Mouse (Mus musculus) macrophage (primary cell): ENCODE measurements at regions not wholly inside any gene's neighbourhood (a gene's known extent, or its start where the extent isn't known, plus 50 kb on each side); places are given as distances from the start of the nearest gene placed in this dataset.

Source experiments
- H3K27ac ChIP-seq: fragments of 350-480 bp; formaldehyde crosslinking; 2 replicates; pipeline ENCODE4 v1.9.0; 2021
- H3K36me3 ChIP-seq: fragments of 350-480 bp; formaldehyde crosslinking; 2 replicates; pipeline ENCODE4 v1.9.0; 2021; ENCODE audit errors: inconsistent target
- H3K4me3 ChIP-seq: fragments of 350-480 bp; formaldehyde crosslinking; 2 replicates; pipeline ENCODE4 v1.9.0; 2021; ENCODE audit errors: inconsistent target
- H3K79me2 ChIP-seq: fragments of 350-480 bp; formaldehyde crosslinking; 2 replicates; pipeline ENCODE4 v1.9.0; 2021; ENCODE audit errors: inconsistent target
- WGBS: methylation state at CpG from one replicate; pipeline ENCODE4 v1.1.7; 2026; ENCODE audit warnings: inconsistent platforms; ENCODE audit not compliant: missing documents; 5-methylcytosine and 5-hydroxymethylcytosine counted together

GRCm38 (mm10) chr7:83204013-83204365, 336.9 kb downstream of the Mex3b start:
- Histone ChIP-seq H3K4me3 (no peak overlapping the region), H3K36me3 (no peaks in the 10 kb centered on the region), H3K79me2 (no peaks in the 10 kb centered on the region), H3K27ac (no peak overlapping the region)
- WGBS, result 64% methylated on average over 4 of the region's 4 CpGs

- Histone ChIP-seq H3K4me3 (no peak overlapping the region), H3K79me2 (no peaks in the 10 kb centered on the region), H3K27ac (no peak overlapping the region), H3K36me3 (no peaks in the 10 kb centered on the region)
- 76% methylated on average over 8 of the region's 8 CpGs for WGBS
Observed at GRCm38 (mm10) chr7:83204701-83205100, 337.6 kb downstream of the Mex3b start.

DNA sequence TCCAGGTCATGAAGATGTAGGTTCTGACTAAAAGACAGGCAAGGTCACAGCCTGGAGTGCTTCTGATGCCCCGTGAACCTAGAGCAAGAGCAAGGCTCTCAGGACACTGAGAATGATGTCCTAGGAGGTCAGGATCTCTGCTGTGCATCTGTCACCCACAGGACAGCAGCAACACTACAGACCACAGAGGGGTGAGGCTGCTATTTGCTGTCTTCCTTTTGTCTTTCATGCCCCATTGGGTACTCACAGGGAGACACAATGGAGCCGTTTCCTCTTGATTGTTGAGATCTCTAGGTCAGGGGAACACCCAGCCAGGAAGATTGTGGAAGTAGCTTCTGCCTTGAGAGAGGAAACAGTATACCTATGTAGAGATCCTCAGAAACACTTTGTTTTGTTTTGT, 339.9 kb downstream of the Mex3b start:
- no peaks in the 10 kb centered on the region for H3K36me3 ChIP-seq
- 66% methylated on average over 2 of the region's 2 CpGs for WGBS
- H3K27ac ChIP-seq, result no peak overlapping the region
- no peaks in the 10 kb centered on the region for H3K79me2 ChIP-seq
- no peak overlapping the region for H3K4me3 ChIP-seq

GRCm38 (mm10) chr7:83211611-83212010, 344.5 kb downstream of the Mex3b start:
- WGBS, result 68% methylated on average over 6 of the region's 6 CpGs
- H3K4me3 ChIP-seq, result no peak overlapping the region
- no peaks in the 10 kb centered on the region for H3K79me2 ChIP-seq
- H3K27ac ChIP-seq, result no peak overlapping the region
- no peaks in the 10 kb centered on the region for H3K36me3 ChIP-seq

DNA sequence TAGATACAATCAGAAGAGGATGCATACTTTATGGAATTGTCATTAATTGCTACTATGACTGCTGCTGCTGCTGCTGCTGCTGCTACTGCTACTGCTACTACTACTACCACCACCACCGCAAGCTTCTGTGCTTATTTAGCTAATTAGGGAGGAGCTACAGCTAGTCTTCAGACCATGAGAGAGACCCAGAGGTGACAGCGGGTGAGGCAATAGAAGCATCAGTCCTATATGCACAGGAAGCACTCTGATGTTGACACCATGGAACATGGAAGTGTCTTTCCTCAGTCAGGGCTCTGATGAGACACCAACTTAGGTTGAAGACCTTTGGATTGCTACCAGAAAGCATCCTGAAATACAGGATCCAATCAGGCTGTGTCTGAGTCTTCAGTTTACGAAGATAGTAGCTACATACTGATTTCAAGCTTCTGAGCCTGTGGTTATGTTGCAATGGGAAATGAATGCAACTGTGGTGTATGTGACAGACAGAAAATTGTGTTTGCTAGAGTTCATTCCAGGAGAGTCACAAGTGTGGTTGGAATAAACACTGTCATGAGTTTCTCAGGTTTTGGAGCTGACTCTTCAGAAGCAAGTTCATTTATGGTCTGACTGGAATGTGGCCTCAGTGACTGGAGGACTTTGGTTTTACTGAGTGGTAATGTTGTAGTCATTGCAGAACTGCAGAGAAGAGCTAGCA, 355.0 kb downstream of the Mex3b start:
- Histone ChIP-seq H3K27ac (no peak overlapping the region), H3K36me3 (no peaks in the 10 kb centered on the region), H3K79me2 (no peaks in the 10 kb centered on the region), H3K4me3 (no peak overlapping the region)
- 63% methylated on average over 3 of the region's 3 CpGs for WGBS

DNA sequence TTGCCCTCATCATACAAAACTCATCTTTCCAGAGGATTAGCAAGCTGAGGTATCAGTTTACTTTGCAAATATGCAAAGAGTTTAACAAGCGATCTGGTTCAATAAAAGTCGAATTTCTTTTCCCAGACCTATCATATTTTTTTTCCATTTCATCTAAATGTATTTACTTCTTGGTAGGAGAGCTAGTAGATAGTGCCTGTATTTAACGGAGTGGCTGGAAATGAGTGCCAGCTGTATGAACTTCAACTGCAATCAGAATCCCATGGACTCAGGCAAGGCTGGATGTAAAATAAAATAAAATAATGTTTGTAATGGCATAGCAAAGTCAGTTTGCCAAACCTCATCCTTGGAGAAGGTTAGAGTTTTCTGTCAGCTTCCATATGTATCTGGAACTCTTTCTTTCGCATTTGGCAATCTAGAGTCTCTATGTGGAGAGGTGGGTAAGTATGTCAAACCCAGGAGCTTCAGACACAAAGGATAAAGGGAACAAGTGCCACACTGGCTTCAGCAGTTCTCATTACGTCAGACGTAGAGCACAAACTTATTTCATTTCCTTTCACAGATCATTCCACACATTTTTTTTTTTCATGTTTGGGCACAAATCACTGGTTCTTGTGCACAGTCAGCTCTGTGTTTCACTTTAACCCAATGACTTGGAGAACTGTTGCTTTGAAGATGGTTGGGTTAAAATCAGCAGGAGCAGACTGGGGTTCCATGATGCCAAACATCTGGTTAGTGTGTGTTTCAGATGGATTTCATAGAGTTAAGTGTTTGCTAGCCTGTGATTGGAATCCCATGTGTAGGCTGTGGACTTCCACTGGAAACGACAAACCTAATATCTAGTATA, 357.2 kb upstream of the Tmc3 start:
- Histone ChIP-seq H3K27ac (no peak overlapping the region), H3K79me2 (no peaks in the 10 kb centered on the region), H3K36me3 (no peaks in the 10 kb centered on the region), H3K4me3 (no peak overlapping the region)
- WGBS, result 88% methylated on average over 7 of the region's 7 CpGs

- 78% methylated on average over 3 of the region's 3 CpGs for WGBS
- no peaks in the 10 kb centered on the region for H3K79me2 ChIP-seq
- no peak overlapping the region for H3K4me3 ChIP-seq
Observed at GRCm38 (mm10) chr7:83230496-83231325, 354.0 kb upstream of the Tmc3 start.

DNA sequence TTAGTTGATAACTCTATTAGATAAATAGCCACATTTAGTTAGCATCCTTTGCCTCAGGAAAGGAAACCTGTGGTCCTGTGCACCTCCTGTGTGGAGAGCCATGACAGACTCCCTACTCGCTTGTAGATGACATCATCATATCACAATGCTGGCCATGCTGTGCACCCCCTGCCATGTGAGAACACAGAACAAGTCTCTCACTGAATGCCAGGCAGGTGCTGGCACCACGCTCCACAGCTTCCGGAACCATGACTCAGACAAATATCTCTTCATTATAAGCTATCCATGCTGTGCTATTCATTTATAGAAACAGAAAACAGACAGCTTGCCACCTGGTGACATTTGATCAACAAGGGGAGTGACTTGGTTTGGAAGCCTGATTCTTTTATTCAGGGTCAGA, 349.1 kb upstream of the Tmc3 start:
- H3K27ac ChIP-seq, result no peak overlapping the region
- no peak overlapping the region for H3K4me3 ChIP-seq
- 93% methylated on average over 3 of the region's 3 CpGs for WGBS
- H3K79me2 ChIP-seq, result no peaks in the 10 kb centered on the region
- no peaks in the 10 kb centered on the region for H3K36me3 ChIP-seq

More at GRCm38 (mm10) chr7:83230496-83231325, 354.0 kb upstream of the Tmc3 start:
- H3K36me3 ChIP-seq, result no peaks in the 10 kb centered on the region
- no peak overlapping the region for H3K27ac ChIP-seq

DNA sequence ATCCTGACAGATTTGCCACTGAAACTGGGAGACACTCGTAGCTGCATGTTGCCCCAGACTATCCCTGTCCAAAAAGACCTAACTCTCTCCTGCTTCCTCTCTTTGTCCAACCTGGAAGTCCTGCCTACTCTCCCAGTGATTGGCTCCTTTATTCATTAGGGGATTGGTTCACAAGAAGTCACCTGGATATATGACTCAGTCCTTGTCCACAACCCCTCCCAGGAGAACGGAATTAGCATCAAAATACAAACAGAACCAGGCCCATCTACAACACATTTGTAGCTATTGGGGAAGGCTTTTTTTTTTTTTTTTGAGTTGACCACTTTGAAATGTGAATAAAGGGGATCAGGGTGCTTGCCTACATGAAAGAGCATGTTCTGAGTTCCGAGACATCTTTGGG, 347.4 kb upstream of the Tmc3 start:
- WGBS, result 86% methylated on average over 3 of the region's 3 CpGs
- Histone ChIP-seq H3K27ac (no peak overlapping the region), H3K4me3 (no peak overlapping the region), H3K79me2 (no peaks in the 10 kb centered on the region), H3K36me3 (no peaks in the 10 kb centered on the region)

DNA sequence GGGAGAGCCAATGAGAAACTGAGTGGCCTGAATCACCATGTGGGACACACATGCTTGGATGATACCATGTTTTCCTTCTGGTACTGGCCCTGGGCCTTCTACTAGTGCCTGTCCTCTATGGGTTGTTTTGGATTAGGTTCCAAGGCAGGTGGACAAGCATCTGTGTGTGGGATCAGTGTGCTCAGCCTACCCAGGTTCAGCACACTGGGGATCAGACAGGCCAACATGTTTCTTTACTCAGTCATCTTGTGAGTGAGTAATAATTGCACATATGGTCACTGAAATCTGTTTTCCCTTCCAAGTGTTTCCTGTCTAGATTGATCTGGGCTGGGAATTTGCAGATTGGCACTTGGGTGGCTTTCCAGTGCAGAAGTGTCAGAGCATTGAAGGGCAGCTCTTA, 346.6 kb upstream of the Tmc3 start:
- Histone ChIP-seq H3K4me3 (no peak overlapping the region), H3K79me2 (no peaks in the 10 kb centered on the region), H3K27ac (no peak overlapping the region), H3K36me3 (no peaks in the 10 kb centered on the region)

- Histone ChIP-seq H3K36me3 (no peaks in the 10 kb centered on the region), H3K79me2 (no peaks in the 10 kb centered on the region), H3K27ac (no peak overlapping the region), H3K4me3 (no peak overlapping the region)
- 78% methylated on average over 3 of the region's 3 CpGs for WGBS
Observed at GRCm38 (mm10) chr7:83242233-83242632, 342.5 kb upstream of the Tmc3 start.

- Histone ChIP-seq H3K27ac (no peak overlapping the region), H3K79me2 (no peaks in the 10 kb centered on the region), H3K36me3 (no peaks in the 10 kb centered on the region), H3K4me3 (no peak overlapping the region)
- WGBS, result 87% methylated on average over 2 of the region's 2 CpGs
Observed at GRCm38 (mm10) chr7:83245867-83246266, 338.9 kb upstream of the Tmc3 start.

GRCm38 (mm10) chr7:83251995-83252563, 332.6 kb upstream of the Tmc3 start:
- H3K27ac ChIP-seq, result no peak overlapping the region
- H3K79me2 ChIP-seq, result no peaks in the 10 kb centered on the region
- H3K4me3 ChIP-seq, result no peak overlapping the region
- no peaks in the 10 kb centered on the region for H3K36me3 ChIP-seq
- 91% methylated on average over 8 of the region's 8 CpGs for WGBS

DNA sequence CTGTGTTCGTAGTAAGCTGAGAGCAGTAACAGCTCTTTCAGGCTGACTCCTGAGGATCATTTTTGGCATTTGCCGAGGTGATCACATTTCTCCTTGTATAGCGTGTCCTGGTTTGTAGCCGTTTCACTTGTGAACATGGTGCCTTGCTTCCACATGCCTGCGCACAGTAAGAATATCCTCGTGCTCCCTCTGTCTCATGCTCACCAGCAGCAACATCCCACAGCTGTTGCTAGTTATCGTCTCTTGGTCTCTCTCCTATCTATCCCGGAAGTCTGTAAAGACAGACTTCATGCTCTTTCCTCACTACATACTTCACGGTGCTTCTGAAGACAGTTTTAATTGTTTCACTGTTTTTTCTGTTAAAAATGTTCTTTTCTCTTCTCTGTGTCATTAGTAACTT, 331.7 kb upstream of the Tmc3 start:
- no peaks in the 10 kb centered on the region for H3K36me3 ChIP-seq
- WGBS, result 89% methylated on average over 9 of the region's 9 CpGs
- no peak overlapping the region for H3K27ac ChIP-seq
- H3K4me3 ChIP-seq, result no peak overlapping the region
- no peaks in the 10 kb centered on the region for H3K79me2 ChIP-seq
